Mouse (Mus musculus) duodenum, adult 2 months (tissue): Measurements from ENCODE around the gene Hs6st2. TPM values are rescaled to one million over a fixed set of nuclear protein-coding genes. Genes with fewer than 3 reads are reported as not detected.

Experiments used
- polyA plus RNA-seq: library from polyadenylated mRNA; depleted of rRNA; stranded (reverse); fragments of >200 nt; gene quantifications from 2 replicates; pipeline ENCODE4 v1.2.3, GENCODE M21; 2012; ENCODE audit warnings: low replicate concordance; rRNA removed

Hs6st2 gene
- polyA plus RNA-seq, result 0.02 and 0.04 TPM in 2 replicates

GRCm38 (mm10) chrX:51681756-51682155, at the start of gene Hs6st2:
TSS of gene Hs6st2 (minus strand) at chrX:51681856.

Other genes starting within 250 kb of the Hs6st2 start
- gene Usp26, start 119.4 kb upstream of the Hs6st2 start, polyA plus RNA-seq, result not detected in 2 replicates